Mouse (Mus musculus): ENCODE data around the gene Hist1h4k.
"Not testable (repeated sequence)": the region's sequence is repeated elsewhere in the genome, so short reads cannot be mapped to it uniquely, and the experiment has no call there.

Gene Hist1h4k

DNA sequence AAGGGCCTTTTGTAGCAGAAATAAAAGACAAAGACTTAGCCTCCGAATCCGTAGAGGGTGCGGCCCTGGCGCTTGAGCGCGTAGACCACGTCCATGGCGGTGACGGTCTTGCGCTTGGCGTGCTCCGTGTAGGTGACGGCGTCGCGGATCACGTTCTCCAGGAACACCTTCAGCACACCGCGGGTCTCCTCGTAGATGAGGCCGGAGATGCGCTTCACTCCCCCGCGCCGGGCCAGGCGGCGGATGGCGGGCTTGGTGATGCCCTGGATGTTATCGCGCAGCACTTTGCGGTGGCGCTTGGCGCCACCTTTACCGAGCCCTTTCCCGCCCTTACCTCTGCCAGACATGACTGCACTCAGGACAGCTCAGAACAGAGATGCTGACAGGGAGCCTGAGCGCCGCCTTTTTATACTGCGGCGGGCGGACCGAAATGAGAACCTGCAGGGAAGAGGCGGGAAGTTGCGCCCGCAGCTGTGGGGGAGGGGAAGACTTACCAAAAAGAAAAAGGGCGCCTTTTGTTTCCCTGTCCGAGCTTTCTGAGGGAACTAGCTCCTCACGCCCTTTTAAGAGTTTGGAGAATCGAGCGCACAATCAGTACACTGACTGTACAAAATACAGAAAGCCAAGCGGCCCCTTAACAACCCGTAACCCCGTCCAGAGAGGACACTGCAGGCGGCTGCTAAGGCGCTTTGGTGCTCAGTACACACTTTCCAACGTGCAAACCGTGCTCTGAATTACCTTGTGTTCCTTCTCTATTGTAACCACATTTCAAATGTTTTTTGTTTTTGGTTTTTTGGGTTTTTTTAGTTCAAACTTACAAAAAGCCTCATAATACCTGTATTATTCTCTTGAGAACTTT lies at the start of gene Hist1h4k:
Gene Hist1h4k, minus strand, starts transcription at position 347 of the 859 bp plus-strand sequence.
- DNase-seq: peak; percentile 96

DNA sequence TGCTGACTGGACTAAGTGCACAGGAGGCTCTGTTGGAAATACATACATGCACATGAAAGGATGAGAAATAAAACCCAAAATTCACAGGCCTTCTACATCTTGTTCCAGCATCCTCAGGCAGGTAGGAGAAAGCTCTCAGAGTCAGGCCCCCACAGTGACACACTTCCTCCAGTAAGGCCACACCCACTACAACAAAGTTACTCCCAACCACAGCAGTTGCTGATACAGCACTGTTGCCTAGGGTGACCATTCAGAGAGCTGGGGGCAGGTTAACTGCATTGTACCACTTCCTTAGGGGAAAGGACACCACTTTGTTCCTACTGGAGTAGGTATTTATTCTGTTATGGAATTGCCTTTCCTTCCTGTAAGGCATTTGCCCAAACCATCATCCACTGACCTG lies 46.9 kb upstream of the Hist1h4k start:
- not testable (repeated sequence) for DNase-seq

DNA sequence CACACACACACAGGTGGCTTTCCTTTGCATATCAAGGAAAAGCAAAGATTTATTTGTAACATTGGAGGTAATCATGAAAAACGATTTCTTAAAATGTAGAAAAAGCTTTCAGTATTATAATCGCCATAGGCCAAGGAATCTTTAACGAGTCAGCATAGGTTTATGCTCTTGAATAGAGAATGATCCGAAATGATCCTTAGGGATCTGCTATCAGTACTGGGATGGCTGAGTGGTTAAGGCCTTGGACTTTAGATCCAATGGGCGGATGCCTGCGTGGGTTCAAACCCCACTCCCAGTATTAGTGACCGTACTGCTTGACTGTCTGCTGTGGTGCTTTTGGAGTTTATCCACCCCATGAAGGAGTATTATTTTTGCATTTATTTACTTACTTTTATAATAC lies 45.3 kb upstream of the Hist1h4k start:
- no peak for DNase-seq

DNA sequence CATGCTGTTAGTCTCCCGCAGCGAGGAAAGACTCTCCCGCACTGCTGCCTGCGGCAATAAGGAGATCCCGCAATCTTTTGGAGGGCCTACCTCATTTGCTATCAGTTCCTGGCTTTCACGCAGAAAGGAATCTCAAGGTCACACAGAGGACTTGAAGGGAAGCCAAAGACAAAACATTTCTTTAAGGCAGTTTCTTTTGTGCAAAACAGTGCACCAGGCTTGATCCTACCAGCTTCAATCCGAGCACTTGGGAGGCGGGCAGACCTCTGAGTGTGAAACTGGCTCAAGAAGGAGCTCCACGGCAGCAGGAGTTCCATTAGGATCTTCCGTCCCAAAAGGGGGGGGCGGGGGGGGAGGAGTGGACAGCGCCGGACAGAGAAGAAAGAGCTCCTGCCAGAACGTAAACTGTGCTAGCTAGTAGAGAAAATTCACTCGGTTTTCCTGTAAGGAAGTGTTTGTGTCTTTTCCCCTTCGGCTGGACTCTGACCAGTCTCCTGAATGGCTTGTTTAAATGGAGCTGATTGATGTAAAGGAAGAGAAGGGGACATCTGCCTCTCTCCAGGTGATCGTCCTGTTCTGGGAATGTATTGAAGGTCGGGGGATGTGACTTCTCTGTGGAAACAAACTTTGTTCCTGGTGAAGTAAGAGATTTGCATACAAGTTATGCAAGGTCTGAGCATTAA lies 40.4 kb upstream of the Hist1h4k start:
- no peak for DNase-seq

DNA sequence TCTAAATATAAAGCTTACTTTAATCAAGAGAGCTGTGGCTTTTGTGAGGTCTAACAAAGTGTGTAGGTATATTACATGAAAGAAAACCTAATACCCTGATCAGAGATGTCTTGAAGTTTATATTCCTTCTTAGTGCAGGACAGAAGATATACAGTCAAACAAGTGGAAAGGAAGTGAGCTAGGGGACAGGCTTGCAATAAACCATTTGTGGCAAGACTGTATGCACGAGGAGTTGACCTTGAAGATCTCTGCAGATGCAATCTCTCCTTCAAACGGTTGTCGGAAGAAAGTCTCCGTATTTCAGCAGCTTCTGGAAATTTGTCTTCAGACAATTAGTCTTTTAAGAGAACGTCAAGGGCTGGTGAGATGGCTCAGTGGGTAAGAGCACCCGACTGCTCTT lies 39.6 kb upstream of the Hist1h4k start:
- DNase-seq: no peak

DNA sequence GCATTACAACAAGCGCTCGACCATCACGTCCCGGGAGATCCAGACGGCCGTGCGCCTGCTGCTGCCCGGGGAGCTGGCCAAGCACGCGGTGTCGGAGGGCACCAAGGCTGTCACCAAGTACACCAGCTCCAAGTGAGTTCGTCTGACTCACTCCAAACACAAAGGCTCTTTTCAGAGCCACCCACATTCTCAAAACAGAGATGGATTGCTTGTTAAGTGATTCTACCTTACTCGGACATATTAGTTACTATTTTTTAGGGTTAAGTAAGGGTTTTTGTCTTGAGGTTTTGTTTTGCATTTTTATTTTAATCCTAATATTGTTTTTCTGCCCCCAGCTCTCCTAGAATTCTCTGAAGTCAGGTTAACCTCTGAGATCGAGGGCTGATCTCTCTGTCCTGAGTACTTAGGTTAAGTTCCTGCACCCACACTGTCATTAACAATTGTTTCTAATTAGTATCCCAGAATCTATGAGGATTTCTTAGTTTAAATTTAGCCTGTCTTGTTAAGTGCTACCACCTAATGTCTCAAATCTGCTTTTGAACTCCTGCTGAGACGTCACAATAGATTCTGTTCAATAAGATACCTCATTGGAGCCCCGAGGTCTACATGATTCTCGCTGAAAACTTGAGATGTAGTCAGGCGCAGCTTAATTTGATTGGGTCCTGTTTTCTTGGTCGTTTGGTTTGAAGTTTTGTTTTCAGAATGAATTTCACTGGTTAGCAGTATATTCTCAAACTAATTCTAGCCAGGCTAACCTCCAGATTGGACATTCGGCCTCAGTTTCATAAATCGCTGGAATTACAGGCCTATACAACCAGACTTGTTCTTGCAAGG lies 37.7 kb upstream of the Hist1h4k start:
- peak; percentile 46 for DNase-seq

DNA sequence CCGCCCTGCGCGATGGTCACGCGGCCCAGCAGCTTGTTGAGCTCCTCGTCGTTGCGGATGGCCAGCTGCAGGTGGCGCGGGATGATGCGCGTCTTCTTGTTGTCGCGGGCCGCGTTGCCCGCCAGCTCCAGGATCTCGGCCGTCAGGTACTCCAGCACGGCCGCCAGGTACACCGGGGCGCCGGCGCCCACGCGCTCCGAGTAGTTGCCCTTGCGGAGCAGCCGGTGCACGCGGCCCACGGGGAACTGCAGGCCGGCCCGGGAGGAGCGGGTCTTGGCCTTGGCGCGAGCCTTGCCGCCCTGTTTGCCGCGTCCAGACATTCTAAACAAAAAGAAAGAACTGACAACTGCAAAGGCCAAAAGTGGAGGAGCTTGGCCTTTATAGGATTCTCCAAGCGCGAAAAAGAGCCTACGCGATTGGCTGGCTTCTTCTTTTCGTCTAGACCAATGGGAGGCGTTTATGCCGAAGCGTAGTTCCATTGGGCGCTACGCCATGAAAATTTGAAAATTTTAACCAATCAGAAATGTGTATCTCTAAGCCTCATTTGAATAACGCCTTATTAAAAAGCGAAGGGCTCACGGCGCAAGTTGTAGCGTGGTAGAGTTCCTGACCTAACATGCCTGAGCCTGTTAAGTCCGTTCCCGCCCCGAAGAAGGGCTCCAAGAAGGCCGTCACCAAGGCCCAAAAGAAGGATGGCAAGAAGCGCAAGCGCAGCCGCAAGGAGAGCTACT lies 36.8 kb upstream of the Hist1h4k start, which contains the start of the genes Hist1h2an and Hist1h2bp:
Gene Hist1h2an, minus strand, starts transcription at position 320 of the 731 bp plus-strand sequence.
Gene Hist1h2bp, plus strand, starts transcription at position 563 of the 731 bp plus-strand sequence.
- peak; percentile 98 for DNase-seq

DNA sequence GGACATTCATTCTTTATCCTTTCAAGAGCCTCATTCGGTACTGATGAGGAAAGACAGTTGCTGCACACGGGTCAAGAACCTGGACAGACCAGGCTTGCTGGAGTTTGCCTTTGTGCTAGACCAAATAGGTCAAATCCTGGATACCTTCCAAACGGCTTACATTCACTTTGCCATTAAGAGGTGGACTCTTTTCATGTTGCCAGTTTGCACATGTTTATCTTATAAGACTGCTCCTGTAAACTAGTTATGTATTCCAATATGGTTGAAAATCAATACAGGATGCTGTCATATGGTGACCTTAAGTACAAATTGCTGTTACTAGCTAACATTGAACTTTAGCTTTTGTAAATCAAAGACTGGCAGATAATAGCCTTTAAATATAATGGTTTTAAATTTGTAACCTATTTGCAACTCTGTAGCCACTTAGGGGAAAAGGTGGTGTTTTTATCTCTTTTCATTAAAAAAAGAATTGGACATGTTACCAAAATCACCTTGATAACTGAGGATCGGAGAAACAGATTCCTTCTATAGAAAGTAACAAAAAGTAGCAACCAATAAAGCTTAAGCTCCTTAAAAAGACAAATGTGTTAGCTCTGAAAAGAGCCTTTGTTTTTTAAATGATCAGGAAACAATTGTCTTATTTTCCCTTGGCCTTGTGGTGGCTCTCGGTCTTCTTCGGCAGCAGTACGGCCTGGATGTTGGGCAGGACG lies 36.0 kb upstream of the Hist1h4k start:
- DNase-seq: peak; percentile 34

DNA sequence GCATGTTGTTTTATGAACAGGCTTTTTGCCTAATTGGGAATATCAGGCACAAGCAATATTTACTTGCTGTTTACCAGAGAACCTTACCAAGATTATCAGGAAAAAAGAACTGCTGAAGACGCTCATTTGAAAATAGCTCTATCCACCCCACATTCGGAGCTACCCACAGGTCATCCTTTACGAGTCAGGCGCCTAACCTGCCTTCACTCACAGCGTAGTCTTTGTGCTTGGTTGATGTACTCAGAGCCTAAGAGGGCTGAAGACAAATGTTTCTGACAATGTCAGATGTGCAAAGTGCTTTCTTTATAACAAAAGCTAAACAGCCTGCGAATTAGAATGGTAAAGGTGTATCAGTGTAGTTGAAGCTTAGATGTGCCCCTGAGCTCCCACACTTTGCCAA lies 34.0 kb upstream of the Hist1h4k start:
- no peak for DNase-seq

DNA sequence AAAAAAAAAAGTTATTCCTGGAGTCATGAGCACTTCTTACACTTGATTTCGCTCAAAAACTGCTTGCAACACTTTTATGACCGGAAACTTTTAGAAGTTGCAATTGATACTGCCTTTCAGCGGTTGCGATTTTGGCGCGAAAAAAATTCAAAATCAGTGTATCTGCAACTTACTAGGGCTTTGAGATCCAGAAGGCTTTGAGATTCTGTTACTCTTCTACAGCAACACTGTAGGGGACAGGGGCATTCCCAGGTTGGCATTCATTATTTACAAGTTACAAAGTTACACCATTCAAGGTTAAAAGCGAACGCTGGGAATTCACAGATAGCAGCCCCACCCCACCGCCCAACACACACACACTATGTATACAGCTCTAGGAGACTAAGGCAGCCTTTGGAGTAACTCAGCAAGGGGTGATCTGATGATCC lies 33.4 kb upstream of the Hist1h4k start:
- DNase-seq: peak; percentile 62

DNA sequence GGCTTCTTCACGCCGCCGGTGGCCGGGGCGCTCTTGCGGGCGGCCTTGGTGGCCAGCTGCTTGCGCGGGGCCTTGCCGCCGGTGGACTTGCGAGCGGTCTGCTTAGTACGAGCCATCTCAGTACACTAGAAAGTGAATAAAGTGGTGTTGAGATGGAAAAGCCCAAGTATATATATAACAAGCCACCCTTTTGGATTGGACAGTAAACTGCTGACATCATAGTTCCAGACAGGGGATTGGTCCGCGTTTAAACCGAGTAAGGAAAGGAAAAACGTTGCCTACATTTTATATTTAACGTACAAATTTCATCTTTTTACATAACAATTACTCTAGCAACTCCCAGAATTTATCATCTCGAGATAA lies 32.9 kb upstream of the Hist1h4k start, which contains the start of gene Hist1h3i:
Gene Hist1h3i, minus strand, starts transcription at position 116 of the 363 bp plus-strand sequence.
- peak; percentile 92 for DNase-seq

DNA sequence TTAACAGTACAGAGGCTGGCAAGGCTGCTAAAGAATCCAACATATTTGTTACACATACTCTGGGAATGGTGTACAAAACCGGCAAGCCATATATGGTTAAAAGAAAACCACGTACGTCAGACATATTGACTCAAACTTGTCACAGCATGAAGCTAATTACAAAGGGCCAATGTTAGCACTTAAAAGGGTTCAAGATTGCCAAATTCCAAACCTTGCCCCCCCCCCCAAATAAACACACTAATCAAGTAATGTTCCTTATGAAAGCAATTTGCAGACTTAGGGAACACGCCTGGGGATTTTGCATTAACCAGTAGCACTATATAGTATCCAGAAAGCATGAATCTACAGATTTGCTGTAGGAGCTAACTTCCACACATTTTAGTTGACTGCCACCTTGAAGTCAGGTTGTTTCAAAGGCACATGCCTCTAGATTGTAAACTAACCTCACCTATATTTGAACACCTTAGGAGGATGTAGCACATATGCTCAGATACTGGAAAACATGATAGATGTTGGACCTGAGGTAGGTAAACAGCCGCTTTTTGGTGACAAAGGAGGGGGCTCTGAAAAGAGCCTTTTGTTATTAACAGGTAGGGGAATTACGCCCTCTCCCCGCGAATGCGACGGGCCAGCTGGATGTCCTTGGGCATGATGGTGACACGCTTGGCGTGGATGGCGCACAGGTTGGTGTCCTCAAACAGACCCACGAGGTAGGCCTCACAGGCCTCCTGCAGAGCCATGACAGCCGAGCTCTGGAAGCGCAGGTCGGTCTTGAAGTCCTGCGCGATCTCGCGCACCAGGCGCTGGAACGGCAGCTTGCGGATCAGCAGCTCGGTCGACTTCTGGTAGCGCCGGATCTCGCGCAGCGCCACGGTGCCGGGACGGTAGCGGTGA lies 32.3 kb upstream of the Hist1h4k start:
- DNase-seq: peak; percentile 48

DNA sequence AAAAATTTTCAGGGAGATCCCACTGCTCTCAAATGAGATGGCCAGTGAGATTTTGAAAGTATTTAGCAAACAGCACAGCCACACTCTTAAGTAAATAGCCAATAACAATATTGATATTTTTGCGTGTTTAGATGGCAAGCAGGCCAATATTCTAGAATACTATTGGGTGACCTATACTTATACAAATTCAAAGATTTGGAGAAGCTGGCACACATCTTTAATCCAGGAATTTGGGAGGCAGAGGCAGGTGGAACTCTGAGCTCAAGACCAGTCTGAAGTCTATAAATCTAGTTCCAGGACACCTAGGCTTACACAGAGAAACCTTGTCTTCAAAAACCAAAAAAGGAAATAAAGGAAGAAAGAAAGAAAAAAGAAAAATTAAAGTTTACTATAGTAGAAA lies 31.3 kb upstream of the Hist1h4k start:
- no peak for DNase-seq

DNA sequence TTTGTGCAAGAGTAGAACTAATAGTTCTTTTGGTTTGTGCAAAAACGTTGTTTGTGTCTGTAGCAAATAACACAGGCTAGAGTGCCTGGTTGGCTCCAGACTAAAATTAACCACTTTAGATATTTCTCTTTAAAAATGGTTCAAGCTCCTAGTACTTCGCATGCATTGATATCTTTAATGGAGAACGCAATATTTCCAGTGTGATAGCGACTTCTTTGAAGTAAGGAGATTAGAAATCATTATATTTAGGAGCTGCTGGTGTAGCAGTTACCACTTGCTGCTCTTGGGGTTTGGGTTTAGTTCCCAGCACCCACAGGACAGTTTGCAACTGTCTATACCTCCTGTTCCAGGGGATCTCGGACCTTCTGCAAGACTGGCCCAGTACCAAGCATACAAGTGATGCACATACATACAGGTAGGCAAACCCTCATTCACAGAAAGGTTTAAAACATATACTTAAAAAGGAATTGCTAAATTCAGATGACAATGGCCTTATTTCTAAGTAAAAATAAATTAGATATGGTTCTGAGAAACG lies 30.8 kb upstream of the Hist1h4k start:
- no peak for DNase-seq

DNA sequence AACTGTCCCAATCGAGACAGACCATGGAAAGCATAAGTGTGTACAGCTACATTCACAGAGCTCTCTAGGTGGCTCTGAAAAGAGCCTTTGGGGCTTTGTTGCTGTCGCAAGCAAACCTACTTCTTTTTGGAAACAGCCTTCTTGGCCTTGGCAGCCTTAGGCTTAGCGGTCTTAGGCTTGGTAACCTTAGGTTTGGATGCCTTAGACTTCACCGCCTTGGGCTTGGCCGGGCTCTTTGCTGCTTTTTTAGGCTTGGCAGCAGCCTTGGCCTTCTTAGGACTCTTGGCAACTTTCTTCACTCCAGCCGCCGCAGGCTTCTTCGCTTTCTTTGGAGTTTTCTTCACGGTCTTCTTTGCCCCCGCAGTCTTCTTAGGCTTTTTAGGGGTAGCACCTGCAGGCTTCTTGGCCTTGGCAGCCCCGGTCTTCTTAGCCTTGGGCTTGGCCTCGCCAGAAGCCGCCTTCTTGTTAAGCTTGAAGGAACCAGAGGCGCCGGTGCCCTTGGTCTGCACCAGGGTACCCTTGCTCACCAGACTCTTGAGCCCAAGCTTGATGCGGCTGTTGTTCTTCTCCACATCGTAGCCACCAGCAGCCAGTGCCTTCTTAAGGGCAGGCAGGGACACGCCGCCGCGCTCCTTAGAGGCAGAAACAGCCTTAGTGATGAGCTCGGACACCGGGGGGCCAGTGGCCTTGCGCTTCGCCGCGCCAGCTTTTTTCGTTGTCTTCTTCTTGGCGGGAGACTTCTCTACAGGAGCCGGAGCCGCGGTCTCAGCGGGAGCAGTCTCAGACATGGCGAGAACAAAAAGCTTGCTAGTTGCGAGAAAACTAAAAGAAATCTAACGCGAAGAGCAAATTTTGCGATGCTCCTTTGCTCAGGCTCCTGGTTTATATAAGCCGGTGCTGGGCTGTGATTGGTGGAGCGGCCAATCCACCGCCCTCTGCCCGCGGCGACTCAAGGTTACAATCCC lies 29.7 kb upstream of the Hist1h4k start, which contains the start of gene Hist1h1b:
Gene Hist1h1b, minus strand, starts transcription at position 859 of the 965 bp plus-strand sequence.
- DNase-seq: peak; percentile 83

DNA sequence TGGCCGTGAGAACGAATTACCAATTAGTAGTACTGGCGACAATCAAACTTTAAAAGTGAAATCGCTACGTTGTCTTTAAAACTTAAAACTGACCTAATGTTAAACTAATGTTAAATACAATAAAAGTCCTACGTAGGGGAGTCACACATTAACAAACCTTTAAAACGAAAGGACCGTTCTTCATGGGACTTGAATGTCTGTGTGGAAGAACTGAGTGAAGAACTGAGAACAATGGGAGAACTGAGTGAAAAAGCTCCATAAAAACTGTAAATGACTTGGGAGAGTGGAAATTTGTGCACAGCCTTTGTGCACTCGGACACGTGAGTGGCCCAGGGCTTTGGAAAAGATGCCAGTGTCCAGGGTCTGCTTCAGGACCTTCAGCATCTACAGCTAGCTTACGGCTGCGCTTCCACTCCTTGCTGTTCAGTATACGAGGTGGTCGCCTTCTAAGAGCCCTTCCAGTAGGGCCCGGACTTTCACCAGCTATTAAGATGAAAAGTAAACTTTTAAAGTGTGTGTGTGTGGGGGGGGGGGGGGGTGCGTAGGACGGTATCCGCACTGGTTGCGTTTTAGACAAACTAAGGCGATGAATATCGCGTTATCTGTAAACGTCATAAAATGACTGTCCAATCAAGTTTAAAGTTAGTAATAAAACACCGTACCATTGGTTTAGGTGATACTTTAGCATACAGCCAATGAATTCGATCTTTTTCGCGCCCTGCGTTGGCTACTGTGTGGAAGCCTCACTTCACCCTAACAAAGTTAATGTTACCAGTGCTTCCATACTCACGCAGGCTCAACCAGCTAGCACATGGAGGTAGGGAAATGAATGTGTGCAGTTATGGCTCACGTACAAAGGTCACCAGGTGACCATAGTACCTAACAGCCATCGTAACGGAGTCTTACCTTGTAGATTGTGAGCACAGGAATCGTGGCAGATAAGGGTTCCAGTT lies 28.8 kb upstream of the Hist1h4k start:
- peak; percentile 90 for DNase-seq

DNA sequence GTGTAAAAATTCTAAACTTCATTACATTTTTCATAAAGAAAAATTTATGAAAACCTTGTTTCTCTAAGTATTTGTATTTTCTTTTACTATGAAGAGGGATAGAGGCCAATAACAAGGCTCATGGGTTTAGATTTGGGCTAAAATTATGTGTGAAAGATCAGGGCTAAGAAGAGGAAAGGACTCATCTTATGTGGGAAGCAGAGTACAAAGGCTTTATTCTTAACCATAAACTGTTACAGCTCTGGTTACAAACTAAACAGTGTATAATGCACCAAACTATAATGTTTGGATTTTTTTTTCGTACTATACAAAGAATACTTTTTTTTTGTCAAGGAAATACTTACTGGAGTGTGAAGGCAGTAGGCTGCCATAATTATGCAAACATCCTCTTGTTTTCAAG lies 5.4 kb upstream of the Hist1h4k start:
- DNase-seq: no peak

Measured in cerebellum, adult 9-10 months (tissue).